Mouse (Mus musculus): ENCODE results near the gene Grid1. TPM values are rescaled to one million over a fixed set of nuclear protein-coding genes. Genes with fewer than 3 reads are reported as not detected.

Gene Grid1
- total and polyA plus RNA-seq, 3 experiments, result 0.05 TPM; not detected in 2

GRCm38 (mm10) chr14:34896253-34896982 lies 76.5 kb downstream of the Grid1 start:
- no peaks in the 10 kb centered on the region for H3K9me3 ChIP-seq (replicated peaks)
- no peaks in the 10 kb centered on the region for H3K36me3 ChIP-seq (replicated peaks)
- ATAC-seq (ENCODE audit: extremely low read depth, insufficient number of reproducible peaks, low FRiP score, poor library complexity, severe bottlenecking) (no peak), DNase-seq (ENCODE audit: low spot score) (no peak)
- H3K4me1 ChIP-seq (ENCODE audit: insufficient read depth, low read depth, low read length), result no peaks in the 10 kb centered on the region
- no peak overlapping the region for H3K4me3 ChIP-seq (ENCODE audit: low read depth, low read length)
- H3K27me3 ChIP-seq (ENCODE audit: insufficient read depth, low read length), result no peaks in the 10 kb centered on the region
- TF ChIP-seq CTCF (IDR thresholded peaks at IDR 0.05; ENCODE audit: low read depth, low read length) (no peak), GATA1 (IDR thresholded peaks at IDR 0.05; ENCODE audit: borderline replicate concordance, low read length) (no peak), POLR2AphosphoS5 (IDR thresholded peaks at IDR 0.05; ENCODE audit: insufficient replicate concordance, low read depth, low read length) (no peak), GATA2 (IDR thresholded peaks at IDR 0.05; ENCODE audit: borderline replicate concordance, low read depth, low read length) (no peak), TAL1 (conservative IDR thresholded peaks at IDR 0.05; ENCODE audit: low read depth, low read length) (no peak)

- H3K4me1 ChIP-seq (ENCODE audit: insufficient read depth, low read depth, low read length), result no peaks in the 10 kb centered on the region
- no peak for TF ChIP-seq GATA1 (IDR thresholded peaks at IDR 0.05; ENCODE audit: borderline replicate concordance, low read length)
- TF ChIP-seq POLR2AphosphoS5 (IDR thresholded peaks at IDR 0.05; ENCODE audit: insufficient replicate concordance, low read depth, low read length), result no peak
- no peak for TF ChIP-seq GATA2 (IDR thresholded peaks at IDR 0.05; ENCODE audit: borderline replicate concordance, low read depth, low read length)
- TF ChIP-seq CTCF (IDR thresholded peaks at IDR 0.05; ENCODE audit: low read depth, low read length), result no peak
- no peak for TF ChIP-seq TAL1 (conservative IDR thresholded peaks at IDR 0.05; ENCODE audit: low read depth, low read length)
- H3K27me3 ChIP-seq (ENCODE audit: insufficient read depth, low read length), result no peaks in the 10 kb centered on the region
- ATAC-seq (ENCODE audit: extremely low read depth, insufficient number of reproducible peaks, low FRiP score, poor library complexity, severe bottlenecking), result no peak
- H3K36me3 ChIP-seq (replicated peaks), result no peaks in the 10 kb centered on the region
- no peak overlapping the region for H3K4me3 ChIP-seq (ENCODE audit: low read depth, low read length)
- no peak for DNase-seq (ENCODE audit: low spot score)
- no peaks in the 10 kb centered on the region for H3K9me3 ChIP-seq (replicated peaks)
Measured at GRCm38 (mm10) chr14:34903854-34904253, 83.9 kb downstream of the Grid1 start.

GRCm38 (mm10) chr14:34905697-34906096 lies 85.8 kb downstream of the Grid1 start:
- ATAC-seq (ENCODE audit: extremely low read depth, insufficient number of reproducible peaks, low FRiP score, poor library complexity, severe bottlenecking), result no peak
- no peaks in the 10 kb centered on the region for H3K27me3 ChIP-seq (ENCODE audit: insufficient read depth, low read length)

GRCm38 (mm10) chr14:34908366-34908765 lies 88.5 kb downstream of the Grid1 start:
- no peaks in the 10 kb centered on the region for H3K36me3 ChIP-seq (replicated peaks)
- no peaks in the 10 kb centered on the region for H3K27me3 ChIP-seq (ENCODE audit: insufficient read depth, low read length)
- TF ChIP-seq GATA2 (IDR thresholded peaks at IDR 0.05; ENCODE audit: borderline replicate concordance, low read depth, low read length) (no peak), POLR2AphosphoS5 (IDR thresholded peaks at IDR 0.05; ENCODE audit: insufficient replicate concordance, low read depth, low read length) (no peak), TAL1 (conservative IDR thresholded peaks at IDR 0.05; ENCODE audit: low read depth, low read length) (no peak), GATA1 (IDR thresholded peaks at IDR 0.05; ENCODE audit: borderline replicate concordance, low read length) (no peak), CTCF (IDR thresholded peaks at IDR 0.05; ENCODE audit: low read depth, low read length) (no peak)
- no peaks in the 10 kb centered on the region for H3K9me3 ChIP-seq (replicated peaks)
- ATAC-seq (ENCODE audit: extremely low read depth, insufficient number of reproducible peaks, low FRiP score, poor library complexity, severe bottlenecking) (no peak), DNase-seq (ENCODE audit: low spot score) (no peak)
- no peaks in the 10 kb centered on the region for H3K4me1 ChIP-seq (ENCODE audit: insufficient read depth, low read depth, low read length)
- H3K4me3 ChIP-seq (ENCODE audit: low read depth, low read length), result no peak overlapping the region

More at GRCm38 (mm10) chr14:34905697-34906096, 85.8 kb downstream of the Grid1 start:
- TF ChIP-seq GATA2 (IDR thresholded peaks at IDR 0.05; ENCODE audit: borderline replicate concordance, low read depth, low read length), result no peak
- no peak for TF ChIP-seq TAL1 (conservative IDR thresholded peaks at IDR 0.05; ENCODE audit: low read depth, low read length)
- TF ChIP-seq POLR2AphosphoS5 (IDR thresholded peaks at IDR 0.05; ENCODE audit: insufficient replicate concordance, low read depth, low read length), result no peak
- no peaks in the 10 kb centered on the region for H3K4me1 ChIP-seq (ENCODE audit: insufficient read depth, low read depth, low read length)
- no peak for DNase-seq (ENCODE audit: low spot score)
- no peaks in the 10 kb centered on the region for H3K36me3 ChIP-seq (replicated peaks)
- no peaks in the 10 kb centered on the region for H3K9me3 ChIP-seq (replicated peaks)
- no peak overlapping the region for H3K4me3 ChIP-seq (ENCODE audit: low read depth, low read length)

GRCm38 (mm10) chr14:34908804-34909203 lies 88.9 kb downstream of the Grid1 start:
- TF ChIP-seq GATA2 (IDR thresholded peaks at IDR 0.05; ENCODE audit: borderline replicate concordance, low read depth, low read length) (no peak), TAL1 (conservative IDR thresholded peaks at IDR 0.05; ENCODE audit: low read depth, low read length) (no peak), POLR2AphosphoS5 (IDR thresholded peaks at IDR 0.05; ENCODE audit: insufficient replicate concordance, low read depth, low read length) (no peak), CTCF (IDR thresholded peaks at IDR 0.05; ENCODE audit: low read depth, low read length) (no peak), GATA1 (IDR thresholded peaks at IDR 0.05; ENCODE audit: borderline replicate concordance, low read length) (no peak)
- no peaks in the 10 kb centered on the region for H3K27me3 ChIP-seq (ENCODE audit: insufficient read depth, low read length)
- H3K4me3 ChIP-seq (ENCODE audit: low read depth, low read length), result no peak overlapping the region

GRCm38 (mm10) chr14:34916315-34916714 lies 96.4 kb downstream of the Grid1 start:
- Histone ChIP-seq H3K4me1 (ENCODE audit: insufficient read depth, low read depth, low read length) (no peaks in the 10 kb centered on the region), H3K36me3 (replicated peaks) (no peaks in the 10 kb centered on the region), H3K9me3 (replicated peaks) (0 out of 2 replicates have a peak, but pooled peaks cover 1% of the 10 kb centered on the region), H3K27me3 (ENCODE audit: insufficient read depth, low read length) (no peaks in the 10 kb centered on the region), H3K4me3 (ENCODE audit: low read depth, low read length) (no peak overlapping the region)
- DNase-seq (ENCODE audit: low spot score), result no peak
- TF ChIP-seq POLR2AphosphoS5 (IDR thresholded peaks at IDR 0.05; ENCODE audit: insufficient replicate concordance, low read depth, low read length), result no peak
- no peak for TF ChIP-seq CTCF (IDR thresholded peaks at IDR 0.05; ENCODE audit: low read depth, low read length)
- TF ChIP-seq GATA2 (IDR thresholded peaks at IDR 0.05; ENCODE audit: borderline replicate concordance, low read depth, low read length), result no peak
- TF ChIP-seq TAL1 (conservative IDR thresholded peaks at IDR 0.05; ENCODE audit: low read depth, low read length), result no peak
- no peak for TF ChIP-seq GATA1 (IDR thresholded peaks at IDR 0.05; ENCODE audit: borderline replicate concordance, low read length)
- no peak for ATAC-seq (ENCODE audit: extremely low read depth, insufficient number of reproducible peaks, low FRiP score, poor library complexity, severe bottlenecking)

More at GRCm38 (mm10) chr14:34908804-34909203, 88.9 kb downstream of the Grid1 start:
- Histone ChIP-seq H3K9me3 (replicated peaks) (no peaks in the 10 kb centered on the region), H3K4me1 (ENCODE audit: insufficient read depth, low read depth, low read length) (no peaks in the 10 kb centered on the region), H3K36me3 (replicated peaks) (no peaks in the 10 kb centered on the region)
- DNase-seq (ENCODE audit: low spot score) (no peak), ATAC-seq (ENCODE audit: extremely low read depth, insufficient number of reproducible peaks, low FRiP score, poor library complexity, severe bottlenecking) (no peak)
